Mouse (Mus musculus) embryonic facial prominence, embryonic 12.5 days (tissue): ENCODE results near the gene Il21. TPM values are rescaled to one million over a fixed set of nuclear protein-coding genes. Genes with fewer than 3 reads are reported as not detected.

Experiments used
- ATAC-seq: fragments of 200-750 bp; cut with Nextera tagmentation; 2 replicates; pipeline ENCODE4 v1.8.0; 2017; ENCODE audit not compliant: insufficient number of reproducible peaks, insufficient read depth, low FRiP score, low TSS enrichment
- H3K27ac ChIP-seq: fragments of 300-500 bp; sonication (generic); 2 replicates; pipeline ENCODE4 v1.5.1; 2016; ENCODE audit warnings: mild to moderate bottlenecking
- H3K27me3 ChIP-seq: fragments of 300-500 bp; sonication (generic); 2 replicates; pipeline ENCODE4 v1.6.1; 2016; ENCODE audit warnings: mild to moderate bottlenecking, moderate library complexity
- H3K36me3 ChIP-seq: fragments of 300-500 bp; sonication (generic); 2 replicates; pipeline ENCODE4 v1.6.1; 2016; ENCODE audit warnings: mild to moderate bottlenecking
- H3K4me1 ChIP-seq: fragments of 300-500 bp; sonication (generic); 2 replicates; pipeline ENCODE4 v1.6.1; 2016
- H3K4me2 ChIP-seq: fragments of 300-500 bp; sonication (generic); replicated peaks from 2 replicates; pipeline ENCODE4 v1.6.1; 2016; ENCODE audit warnings: mild to moderate bottlenecking, moderate library complexity
- H3K4me3 ChIP-seq: fragments of 300-500 bp; sonication (generic); 2 replicates; pipeline ENCODE4 v1.5.1; 2016; ENCODE audit warnings: mild to moderate bottlenecking
- H3K9ac ChIP-seq: fragments of 300-500 bp; sonication (generic); 2 replicates; pipeline ENCODE4 v1.6.1; 2016; ENCODE audit warnings: mild to moderate bottlenecking, moderate library complexity
- H3K9me3 ChIP-seq: fragments of 300-500 bp; sonication (generic); 2 replicates; pipeline ENCODE4 v1.6.1; 2016; ENCODE audit warnings: mild to moderate bottlenecking, moderate library complexity
- WGBS: fragments of 180-500 bp; shearing (Covaris S2); methylation state at CpG from one replicate; pipeline ENCODE4 v1.1.7; 2016; 5-methylcytosine and 5-hydroxymethylcytosine counted together
- polyA plus RNA-seq: library from polyadenylated mRNA; unstranded; fragments of >200 nt; fragmentation: Nextera tagmentation; extraction: Ambion mirVana; gene quantifications from 2 replicates; pipeline ENCODE4 v1.2.1, GENCODE M21; 2016

Gene Il21
- polyA plus RNA-seq, 1 experiment from 2014 or later: not detected

DNA sequence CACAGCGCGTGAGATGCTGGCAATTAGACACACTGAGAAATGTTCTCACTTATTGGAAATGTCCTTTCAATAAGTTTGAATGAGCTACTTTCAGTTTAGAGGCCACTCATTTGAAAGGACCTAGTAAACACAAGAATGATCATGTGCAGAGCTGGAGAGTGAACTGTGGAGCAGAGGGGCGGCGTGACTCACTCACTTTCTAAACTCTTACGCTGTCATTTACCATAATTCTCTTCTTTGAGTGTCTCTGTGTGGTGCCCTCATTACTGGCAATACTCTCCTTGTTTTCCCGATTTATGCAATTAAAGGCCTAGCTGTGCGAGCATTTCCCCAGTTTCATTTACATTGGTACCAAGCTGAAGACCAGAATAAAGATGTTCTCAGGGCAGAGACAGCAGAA is 1.3 kb downstream of the Il21 start:
- H3K9me3 ChIP-seq: no peaks in the 10 kb centered on the region
- 84% methylated on average over 7 of the region's 7 CpGs for WGBS
- no peak overlapping the region for H3K9ac ChIP-seq
- H3K4me3 ChIP-seq: no peak overlapping the region
- no peaks in the 10 kb centered on the region for H3K36me3 ChIP-seq
- H3K4me2 ChIP-seq: no peak overlapping the region
- no peaks in the 10 kb centered on the region for H3K4me1 ChIP-seq
- no peak for ATAC-seq
- no peaks in the 10 kb centered on the region for H3K27me3 ChIP-seq
- H3K27ac ChIP-seq: no peak overlapping the region

GRCm38 (mm10) chr3:37229082-37229829 is 3.2 kb downstream of the Il21 start:
- no peaks in the 10 kb centered on the region for H3K9me3 ChIP-seq
- no peak for ATAC-seq

DNA sequence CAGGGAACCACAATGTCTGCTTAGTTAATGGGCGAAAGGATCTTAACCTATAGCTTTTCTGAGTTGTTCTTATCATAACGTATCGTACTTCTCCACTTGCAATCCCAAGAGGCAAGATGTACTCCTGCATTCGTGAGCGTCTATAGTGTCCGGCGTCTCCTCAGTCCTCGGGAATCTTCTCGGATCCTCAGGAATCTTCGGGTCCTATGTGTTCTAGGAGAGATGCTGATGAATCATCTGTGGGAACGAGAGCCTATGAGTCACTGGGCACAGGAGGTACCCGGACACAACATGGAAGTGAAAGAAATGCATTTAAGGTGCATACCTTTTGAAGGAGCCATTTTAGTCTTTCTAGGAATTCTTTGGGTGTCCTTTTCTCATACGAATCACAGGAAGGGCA is 7.3 kb downstream of the Il21 start:
- Histone ChIP-seq H3K27ac (no peak overlapping the region), H3K4me2 (no peak overlapping the region), H3K27me3 (no peaks in the 10 kb centered on the region), H3K4me3 (no peak overlapping the region), H3K9ac (no peak overlapping the region), H3K4me1 (no peaks in the 10 kb centered on the region), H3K9me3 (no peaks in the 10 kb centered on the region), H3K36me3 (no peaks in the 10 kb centered on the region)
- no peak for ATAC-seq
- WGBS: 91% methylated on average over 13 of the region's 13 CpGs

More at GRCm38 (mm10) chr3:37229082-37229829, 3.2 kb downstream of the Il21 start:
- Histone ChIP-seq H3K4me3 (no peak overlapping the region), H3K9ac (no peak overlapping the region), H3K27me3 (no peaks in the 10 kb centered on the region), H3K27ac (no peak overlapping the region), H3K36me3 (no peaks in the 10 kb centered on the region), H3K4me1 (no peaks in the 10 kb centered on the region), H3K4me2 (no peak overlapping the region)
- 59% methylated on average over 11 of the region's 11 CpGs for WGBS

DNA sequence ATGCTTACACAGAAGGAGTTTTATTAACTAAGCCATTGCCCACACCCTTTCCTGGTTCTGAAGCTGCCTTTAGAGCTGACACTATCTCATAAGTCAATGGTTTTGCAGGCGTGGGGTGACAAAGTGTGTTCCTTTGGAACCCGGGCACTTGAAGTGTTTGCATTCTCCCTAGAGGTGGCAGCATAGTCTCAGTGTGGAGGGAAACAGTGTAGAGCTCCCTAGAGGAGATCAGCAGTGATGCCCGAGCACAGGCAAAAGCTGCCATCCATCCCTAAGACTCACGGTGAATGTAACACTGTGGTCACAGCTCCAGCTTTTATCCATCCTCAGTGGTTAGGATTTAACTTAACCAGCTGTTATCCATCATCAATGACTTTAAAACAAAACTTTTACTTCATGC is 13.4 kb downstream of the Il21 start:
- no peaks in the 10 kb centered on the region for H3K9me3 ChIP-seq

DNA sequence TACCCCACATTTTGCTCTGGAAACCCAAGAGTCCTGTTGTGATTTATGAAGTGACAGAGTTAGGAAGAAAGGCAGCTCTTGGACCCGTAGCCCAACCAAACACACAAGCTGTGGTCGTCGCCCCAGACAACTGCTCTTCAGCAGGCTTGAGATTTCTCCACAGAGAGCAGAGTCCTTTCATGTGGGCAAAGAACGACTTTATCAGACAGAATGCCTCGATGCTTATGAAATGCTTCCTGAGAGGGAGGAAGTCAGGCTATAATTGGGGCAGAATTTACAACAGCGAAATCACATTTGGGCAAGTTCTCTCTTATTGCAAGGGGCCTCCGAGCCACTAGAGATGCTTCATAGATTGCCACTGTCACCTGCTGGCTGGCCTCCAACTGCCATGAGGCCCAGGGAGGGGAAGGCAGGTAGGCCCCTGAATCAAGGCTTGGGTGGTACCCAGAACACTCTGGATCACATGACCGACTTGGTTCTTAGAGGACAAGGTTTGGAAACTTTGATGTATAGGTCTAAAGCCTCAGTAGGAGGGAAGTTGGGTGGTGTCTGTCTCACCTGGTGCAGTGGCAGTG is 27.1 kb downstream of the Il21 start:
- Histone ChIP-seq H3K9me3 (no peaks in the 10 kb centered on the region), H3K27me3 (no peaks in the 10 kb centered on the region), H3K4me2 (no peak overlapping the region), H3K36me3 (no peaks in the 10 kb centered on the region), H3K4me3 (no peak overlapping the region), H3K27ac (no peak overlapping the region), H3K4me1 (peaks cover 7% of the 10 kb centered on the region), H3K9ac (no peak overlapping the region)
- 83% methylated on average over 8 of the region's 8 CpGs for WGBS
- ATAC-seq: no peak

More for the DNA sequence above, 13.4 kb downstream of the Il21 start:
- H3K4me3 ChIP-seq: no peak overlapping the region
- no peak overlapping the region for H3K27ac ChIP-seq
- no peak overlapping the region for H3K4me2 ChIP-seq
- no peak for ATAC-seq
- H3K27me3 ChIP-seq: no peaks in the 10 kb centered on the region
- no peak overlapping the region for H3K9ac ChIP-seq
- H3K36me3 ChIP-seq: no peaks in the 10 kb centered on the region
- no peaks in the 10 kb centered on the region for H3K4me1 ChIP-seq
- 38% methylated on average over 4 of the region's 4 CpGs for WGBS

GRCm38 (mm10) chr3:37204556-37204955 is 27.9 kb downstream of the Il21 start:
- Histone ChIP-seq H3K9me3 (no peaks in the 10 kb centered on the region), H3K27me3 (no peaks in the 10 kb centered on the region), H3K4me3 (peak overlapping the region; percentile 50), H3K9ac (peak overlapping the region; percentile 67; the same call in 1 of the 2 replicates), H3K4me1 (peaks cover 7% of the 10 kb centered on the region), H3K4me2 (peak overlapping the region; percentile 84), H3K27ac (no peak overlapping the region), H3K36me3 (no peaks in the 10 kb centered on the region)
- no peak for ATAC-seq
- 22% methylated on average over 6 of the region's 6 CpGs for WGBS

DNA sequence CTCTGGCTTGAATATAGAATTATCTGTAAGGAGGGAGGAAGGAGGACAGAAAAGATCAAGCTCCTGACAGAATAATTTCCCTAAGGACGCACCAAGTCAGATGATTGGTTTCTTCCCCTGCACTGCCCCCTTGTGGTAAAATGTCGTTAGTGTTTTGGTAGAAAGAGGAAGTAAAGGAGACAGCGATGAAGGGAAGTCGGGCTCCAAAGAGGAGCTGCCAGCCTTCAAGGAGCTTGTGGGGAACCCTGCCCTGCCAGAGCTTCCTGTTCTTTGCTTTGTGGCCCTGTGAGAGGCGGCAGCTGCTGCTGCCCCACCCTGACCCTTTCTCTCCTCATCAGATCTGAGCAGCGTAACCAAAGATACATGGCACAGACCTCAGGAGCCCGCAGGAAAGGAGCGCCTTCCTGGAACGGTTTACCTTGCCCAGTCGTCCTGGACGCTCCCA is 28.4 kb downstream of the Il21 start:
- Histone ChIP-seq H3K36me3 (no peaks in the 10 kb centered on the region), H3K4me3 (peak overlapping the region; percentile 50), H3K27me3 (no peaks in the 10 kb centered on the region), H3K4me2 (peak overlapping the region; percentile 84), H3K4me1 (peaks cover 7% of the 10 kb centered on the region), H3K27ac (no peak overlapping the region), H3K9me3 (no peaks in the 10 kb centered on the region), H3K9ac (peak overlapping the region; percentile 67)
- ATAC-seq: 0 out of 2 replicates have a peak, but pooled peaks have one; percentile 39
- WGBS: under 1% methylated on average over 11 of the region's 11 CpGs

- Histone ChIP-seq H3K9ac (no peak overlapping the region), H3K4me3 (no peak overlapping the region), H3K4me1 (peaks cover 7% of the 10 kb centered on the region), H3K27ac (no peak overlapping the region), H3K9me3 (no peaks in the 10 kb centered on the region), H3K36me3 (no peaks in the 10 kb centered on the region), H3K27me3 (no peaks in the 10 kb centered on the region), H3K4me2 (no peak overlapping the region)
- ATAC-seq: no peak
- 76% methylated on average over 7 of the region's 7 CpGs for WGBS
Measured at GRCm38 (mm10) chr3:37202856-37203255, 29.6 kb downstream of the Il21 start.

DNA sequence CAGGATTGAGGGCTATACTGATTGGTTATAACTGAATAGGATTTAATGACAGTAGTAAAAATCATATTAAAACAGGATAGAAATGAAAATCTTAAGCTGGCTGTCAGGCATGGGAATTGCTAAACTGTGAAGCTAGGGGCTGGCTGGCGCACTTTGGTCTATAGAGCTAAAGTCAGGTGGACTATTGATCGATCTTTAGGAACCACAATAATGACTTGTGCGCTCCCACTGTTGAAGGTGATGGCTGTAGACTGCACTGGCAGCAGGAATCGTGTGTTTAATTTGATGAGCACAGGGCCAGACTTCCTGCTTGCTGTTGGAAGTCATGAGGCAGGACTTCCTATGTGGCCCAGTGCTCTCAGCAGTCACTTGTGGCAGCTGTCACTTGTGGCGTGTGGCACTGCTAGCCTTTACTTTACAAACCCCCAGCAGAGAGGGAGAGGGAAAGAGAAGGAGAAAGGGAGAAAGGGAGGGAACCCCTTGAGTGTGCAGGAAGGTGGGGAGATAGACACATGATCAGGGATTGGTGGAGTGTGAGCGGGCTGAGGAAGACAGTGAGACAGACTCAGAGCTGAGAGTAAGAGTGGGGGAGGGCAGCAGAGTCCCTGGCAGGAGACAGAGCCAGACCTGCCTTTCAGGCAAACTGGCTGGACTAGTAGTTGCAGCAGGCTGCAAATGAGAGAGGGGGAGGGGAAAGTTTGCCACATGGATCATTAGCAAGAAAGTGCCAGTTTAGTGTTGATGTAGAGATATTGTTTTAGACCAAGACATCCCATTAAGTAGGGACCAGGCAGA is 31.1 kb downstream of the Il21 start:
- peaks cover 7% of the 10 kb centered on the region for H3K4me1 ChIP-seq
- H3K36me3 ChIP-seq: no peaks in the 10 kb centered on the region
- no peaks in the 10 kb centered on the region for H3K9me3 ChIP-seq
- no peaks in the 10 kb centered on the region for H3K27me3 ChIP-seq
- ATAC-seq: 0 out of 2 replicates have a peak, but pooled peaks have one; percentile 65
- H3K4me3 ChIP-seq: no peak overlapping the region
- H3K9ac ChIP-seq: no peak overlapping the region
- H3K4me2 ChIP-seq: no peak overlapping the region
- WGBS: 52% methylated on average over 6 of the region's 6 CpGs
- H3K27ac ChIP-seq: no peak overlapping the region

DNA sequence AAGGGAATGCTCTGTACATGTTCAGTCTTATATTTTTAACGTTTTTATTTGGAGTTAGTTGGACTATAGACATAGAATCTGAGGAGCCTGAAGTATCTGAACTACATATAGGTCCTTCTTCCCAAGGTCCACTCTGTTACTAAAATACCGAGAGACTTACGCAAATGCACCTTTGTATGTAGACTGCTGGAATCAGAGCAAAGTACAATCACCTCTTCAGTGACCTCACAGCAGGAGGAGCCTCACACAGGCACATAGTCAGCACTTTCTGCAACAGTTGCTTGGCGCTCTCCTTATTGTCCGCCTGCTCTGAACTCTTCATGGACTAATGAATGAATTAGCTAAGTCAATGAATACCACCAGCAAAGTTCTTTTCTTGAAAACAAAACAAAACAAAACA is 34.1 kb downstream of the Il21 start:
- Histone ChIP-seq H3K27me3 (no peaks in the 10 kb centered on the region), H3K4me1 (peaks cover 7% of the 10 kb centered on the region), H3K36me3 (no peaks in the 10 kb centered on the region), H3K4me2 (no peak overlapping the region), H3K9me3 (no peaks in the 10 kb centered on the region), H3K9ac (no peak overlapping the region), H3K4me3 (no peak overlapping the region), H3K27ac (no peak overlapping the region)
- no peak for ATAC-seq
- 77% methylated on average over 5 of the region's 5 CpGs for WGBS

DNA sequence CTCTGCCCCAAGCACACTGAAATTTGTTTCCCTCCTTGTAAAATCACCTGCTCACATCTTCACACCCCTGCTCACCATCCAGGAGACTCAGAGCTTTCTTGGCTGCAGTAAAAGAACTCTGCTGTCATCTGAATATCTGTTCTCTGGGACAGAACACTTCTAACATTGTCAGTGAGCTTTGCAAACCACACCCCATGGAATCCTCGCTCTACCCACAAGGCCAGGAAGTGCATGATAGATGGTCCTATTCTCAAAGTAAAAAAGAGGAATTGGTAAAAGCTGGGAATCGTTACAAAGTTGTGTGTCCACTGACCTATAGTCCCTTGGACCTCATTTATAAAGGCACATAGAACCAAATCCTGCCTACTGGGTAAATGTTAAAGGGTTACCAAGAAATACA is 40.5 kb downstream of the Il21 start:
- no peak for ATAC-seq
- Histone ChIP-seq H3K27ac (no peak overlapping the region), H3K27me3 (no peaks in the 10 kb centered on the region), H3K36me3 (no peaks in the 10 kb centered on the region), H3K9me3 (no peaks in the 10 kb centered on the region), H3K4me2 (no peak overlapping the region), H3K4me3 (no peak overlapping the region), H3K9ac (no peak overlapping the region), H3K4me1 (no peaks in the 10 kb centered on the region)
- WGBS: 63% methylated on average over 2 of the region's 2 CpGs

GRCm38 (mm10) chr3:37185534-37185933 is 46.9 kb downstream of the Il21 start:
- no peak for ATAC-seq
- H3K9me3 ChIP-seq: no peaks in the 10 kb centered on the region
- WGBS: 81% methylated on average over 1 of the region's 1 CpGs

More at GRCm38 (mm10) chr3:37185534-37185933, 46.9 kb downstream of the Il21 start:
- H3K36me3 ChIP-seq: no peaks in the 10 kb centered on the region
- no peak overlapping the region for H3K9ac ChIP-seq
- H3K4me3 ChIP-seq: no peak overlapping the region
- H3K27me3 ChIP-seq: no peaks in the 10 kb centered on the region
- H3K27ac ChIP-seq: no peak overlapping the region
- no peak overlapping the region for H3K4me2 ChIP-seq
- H3K4me1 ChIP-seq: no peaks in the 10 kb centered on the region
